Mouse (Mus musculus): ENCODE results near the gene Cped1. TPM values are rescaled to one million over a fixed set of nuclear protein-coding genes. Genes with fewer than 3 reads are reported as not detected.

Gene Cped1
- polyA plus RNA-seq, 1 experiment from 2014 or later, result 3.0 TPM

DNA sequence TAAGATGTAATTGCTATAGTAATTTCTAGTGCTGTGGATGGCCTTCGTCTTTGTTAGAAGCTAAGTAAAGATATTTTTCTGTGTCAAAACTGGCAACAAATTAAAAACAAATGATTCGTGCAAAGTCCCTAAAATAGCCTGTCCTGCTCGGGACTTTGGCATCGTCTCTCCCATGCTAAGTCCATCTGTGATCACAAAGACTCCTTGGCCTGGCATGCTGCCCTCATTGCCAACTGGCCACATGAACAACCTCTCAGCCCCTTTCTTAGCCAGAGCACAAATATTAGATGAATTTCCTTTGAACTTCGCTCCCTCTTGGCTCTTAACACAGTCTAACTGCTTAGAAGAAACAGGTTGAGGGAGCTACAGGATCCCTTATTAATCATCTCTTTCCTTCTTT lies 171.7 kb downstream of the Cped1 start:
- ATAC-seq, result no peak
- Histone ChIP-seq H3K27me3 (no peaks in the 10 kb centered on the region), H3K9me3 (replicated peaks) (no peaks in the 10 kb centered on the region), H3K4me3 (no peak overlapping the region), H3K27ac (no peak overlapping the region), H3K9ac (no peak overlapping the region), H3K4me2 (no peak overlapping the region), H3K4me1 (no peaks in the 10 kb centered on the region), H3K36me3 (ENCODE audit: poor library complexity, severe bottlenecking) (no peaks in the 10 kb centered on the region)
- WGBS, result 85% methylated on average over 5 of the region's 5 CpGs

DNA sequence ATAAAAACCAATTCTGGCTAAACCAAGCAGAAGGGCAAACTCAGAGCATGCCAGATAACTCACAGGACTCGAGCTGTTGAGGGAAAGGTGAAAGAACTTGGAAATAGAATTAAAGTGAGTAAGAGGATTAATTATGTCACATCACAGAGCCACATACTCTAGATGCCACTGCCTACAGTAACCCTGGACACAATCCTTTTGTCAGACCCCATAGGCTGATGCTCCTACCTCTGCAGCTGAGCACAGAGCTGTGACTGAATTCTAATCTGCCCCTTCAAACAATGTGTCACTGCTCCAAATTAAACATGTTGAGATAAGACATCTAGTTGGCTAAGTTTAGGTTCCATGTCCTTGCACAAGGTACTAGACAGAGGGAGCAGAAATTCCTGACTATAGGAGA lies 176.2 kb downstream of the Cped1 start:
- Histone ChIP-seq H3K4me2 (no peak overlapping the region), H3K27me3 (no peaks in the 10 kb centered on the region), H3K36me3 (ENCODE audit: poor library complexity, severe bottlenecking) (no peaks in the 10 kb centered on the region), H3K4me1 (0 out of 2 replicates have a peak, but pooled peaks cover 4% of the 10 kb centered on the region), H3K4me3 (no peak overlapping the region), H3K9ac (no peak overlapping the region), H3K27ac (no peak overlapping the region), H3K9me3 (replicated peaks) (no peaks in the 10 kb centered on the region)
- no peak for ATAC-seq
- whole genome bisulfite sequencing, result 15% methylated on average over 1 of the region's 1 CpGs

DNA sequence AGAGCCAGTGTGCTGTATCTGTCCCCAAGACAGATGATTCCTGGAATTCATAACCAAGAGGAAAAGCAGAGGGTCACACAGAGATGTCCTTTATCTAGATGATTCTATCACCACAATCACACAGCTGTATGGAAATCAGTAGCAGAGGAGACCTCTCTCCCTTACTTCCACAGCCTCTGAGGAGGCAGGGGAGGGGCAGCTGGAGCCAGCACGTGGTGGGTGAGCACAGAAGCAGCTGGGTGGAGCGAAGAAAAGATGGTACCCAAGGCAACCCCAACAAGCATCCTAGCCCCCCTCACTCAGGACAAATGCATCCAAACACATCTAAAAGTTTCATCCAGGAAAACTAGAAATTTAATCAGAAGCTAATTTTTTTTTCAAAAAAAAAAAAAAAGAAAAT lies 182.7 kb downstream of the Cped1 start:
- ATAC-seq, result peak; percentile 71; the same call in 1 of the 2 replicates
- Histone ChIP-seq H3K27ac (no peak overlapping the region), H3K27me3 (no peaks in the 10 kb centered on the region), H3K4me3 (no peak overlapping the region), H3K4me2 (no peak overlapping the region), H3K36me3 (ENCODE audit: poor library complexity, severe bottlenecking) (no peaks in the 10 kb centered on the region), H3K9ac (no peak overlapping the region), H3K9me3 (replicated peaks) (no peaks in the 10 kb centered on the region), H3K4me1 (0 out of 2 replicates have a peak, but pooled peaks cover 4% of the 10 kb centered on the region)
- WGBS, result 48% methylated on average over 2 of the region's 2 CpGs

DNA sequence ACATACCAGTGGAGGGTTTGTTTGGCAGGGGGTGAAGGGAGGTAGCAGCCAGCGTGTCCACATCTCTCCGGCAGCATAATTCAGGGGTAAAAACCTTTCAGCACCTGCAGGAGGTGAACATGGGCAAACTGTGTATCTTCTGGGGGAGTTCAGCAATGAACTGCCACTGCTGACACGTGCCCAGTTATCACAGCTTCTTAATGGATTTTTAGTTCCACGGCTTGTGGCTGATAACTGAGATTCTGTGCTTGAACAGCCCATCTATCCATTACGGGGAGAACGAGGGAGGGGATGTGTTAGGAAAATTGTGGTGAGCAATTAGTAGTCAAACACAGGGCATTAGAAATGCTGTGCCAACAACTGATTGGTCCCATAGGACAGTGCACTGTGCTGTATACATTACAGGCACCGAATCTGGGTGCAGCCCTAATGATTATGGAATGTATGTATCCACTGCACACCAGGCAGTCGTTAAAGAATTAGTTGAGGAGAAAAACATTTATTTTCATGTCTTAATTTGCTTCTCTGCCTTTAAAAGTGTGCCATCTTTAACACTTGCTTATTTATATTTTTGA lies 193.1 kb downstream of the Cped1 start:
- WGBS, result 66% methylated on average over 8 of the region's 8 CpGs
- 0 out of 2 replicates have a peak, but pooled peaks have one; percentile 53 for ATAC-seq
- H3K27ac ChIP-seq, result no peak overlapping the region

DNA sequence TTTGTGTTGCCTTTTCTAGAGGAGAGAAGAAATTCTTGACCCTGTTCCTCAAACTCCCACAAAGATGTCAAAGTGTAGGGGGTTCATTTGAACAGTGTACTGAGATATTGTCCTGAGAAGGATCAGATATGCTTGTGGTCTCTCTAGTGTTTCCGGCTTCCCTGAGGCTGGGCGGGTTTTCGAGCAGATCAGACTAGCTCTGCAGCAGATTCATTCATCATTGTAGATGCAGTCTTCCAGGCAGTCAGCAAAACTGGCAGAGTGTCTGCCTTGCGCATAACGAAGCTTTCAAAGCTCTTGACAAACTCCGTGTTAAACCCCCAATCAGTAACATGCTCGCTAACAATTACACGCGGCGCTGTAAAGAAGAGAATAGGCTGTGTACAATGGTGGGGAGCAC lies 194.6 kb downstream of the Cped1 start:
- Histone ChIP-seq H3K4me1 (0 out of 2 replicates have a peak, but pooled peaks cover 10% of the 10 kb centered on the region), H3K27ac (no peak overlapping the region), H3K4me3 (no peak overlapping the region), H3K27me3 (no peaks in the 10 kb centered on the region), H3K36me3 (ENCODE audit: poor library complexity, severe bottlenecking) (no peaks in the 10 kb centered on the region), H3K9me3 (replicated peaks) (no peaks in the 10 kb centered on the region), H3K4me2 (peak overlapping the region; percentile 2; the same call in 1 of the 2 replicates), H3K9ac (no peak overlapping the region)
- 51% methylated on average over 10 of the region's 10 CpGs for WGBS
- peak; percentile 62 for ATAC-seq

More for the DNA sequence above, 193.1 kb downstream of the Cped1 start:
- Histone ChIP-seq H3K4me3 (no peak overlapping the region), H3K4me1 (0 out of 2 replicates have a peak, but pooled peaks cover 10% of the 10 kb centered on the region), H3K9me3 (replicated peaks) (no peaks in the 10 kb centered on the region), H3K4me2 (no peak overlapping the region), H3K36me3 (ENCODE audit: poor library complexity, severe bottlenecking) (no peaks in the 10 kb centered on the region), H3K27me3 (no peaks in the 10 kb centered on the region), H3K9ac (no peak overlapping the region)

DNA sequence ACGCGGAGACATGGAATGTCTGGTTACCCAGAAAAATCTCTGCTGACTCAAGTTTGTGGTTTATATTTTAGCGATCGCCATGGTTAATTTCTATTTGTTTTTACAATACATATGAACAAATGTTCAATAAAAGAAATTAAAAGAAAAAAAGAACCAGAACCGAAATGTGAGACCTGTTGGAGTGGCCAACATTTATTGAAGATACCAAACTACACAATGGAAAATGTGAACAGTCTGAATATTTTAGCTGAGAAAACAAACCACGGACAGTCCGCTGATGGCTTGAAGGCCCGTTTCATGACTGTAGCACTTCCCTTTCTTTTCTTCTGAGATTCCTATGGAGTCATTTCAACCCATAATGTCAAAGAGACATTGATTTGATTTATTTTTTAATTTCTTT lies 201.3 kb downstream of the Cped1 start:
- no peak overlapping the region for H3K4me2 ChIP-seq
- ATAC-seq, result no peak
- no peak overlapping the region for H3K27ac ChIP-seq
- no peaks in the 10 kb centered on the region for H3K9me3 ChIP-seq (replicated peaks)
- H3K27me3 ChIP-seq, result no peaks in the 10 kb centered on the region
- no peak overlapping the region for H3K4me3 ChIP-seq
- H3K9ac ChIP-seq, result no peak overlapping the region
- peaks cover 9% of the 10 kb centered on the region; the same call in 1 of the 2 replicates for H3K4me1 ChIP-seq
- no peaks in the 10 kb centered on the region for H3K36me3 ChIP-seq (ENCODE audit: poor library complexity, severe bottlenecking)
- 90% methylated on average over 8 of the region's 8 CpGs for WGBS

DNA sequence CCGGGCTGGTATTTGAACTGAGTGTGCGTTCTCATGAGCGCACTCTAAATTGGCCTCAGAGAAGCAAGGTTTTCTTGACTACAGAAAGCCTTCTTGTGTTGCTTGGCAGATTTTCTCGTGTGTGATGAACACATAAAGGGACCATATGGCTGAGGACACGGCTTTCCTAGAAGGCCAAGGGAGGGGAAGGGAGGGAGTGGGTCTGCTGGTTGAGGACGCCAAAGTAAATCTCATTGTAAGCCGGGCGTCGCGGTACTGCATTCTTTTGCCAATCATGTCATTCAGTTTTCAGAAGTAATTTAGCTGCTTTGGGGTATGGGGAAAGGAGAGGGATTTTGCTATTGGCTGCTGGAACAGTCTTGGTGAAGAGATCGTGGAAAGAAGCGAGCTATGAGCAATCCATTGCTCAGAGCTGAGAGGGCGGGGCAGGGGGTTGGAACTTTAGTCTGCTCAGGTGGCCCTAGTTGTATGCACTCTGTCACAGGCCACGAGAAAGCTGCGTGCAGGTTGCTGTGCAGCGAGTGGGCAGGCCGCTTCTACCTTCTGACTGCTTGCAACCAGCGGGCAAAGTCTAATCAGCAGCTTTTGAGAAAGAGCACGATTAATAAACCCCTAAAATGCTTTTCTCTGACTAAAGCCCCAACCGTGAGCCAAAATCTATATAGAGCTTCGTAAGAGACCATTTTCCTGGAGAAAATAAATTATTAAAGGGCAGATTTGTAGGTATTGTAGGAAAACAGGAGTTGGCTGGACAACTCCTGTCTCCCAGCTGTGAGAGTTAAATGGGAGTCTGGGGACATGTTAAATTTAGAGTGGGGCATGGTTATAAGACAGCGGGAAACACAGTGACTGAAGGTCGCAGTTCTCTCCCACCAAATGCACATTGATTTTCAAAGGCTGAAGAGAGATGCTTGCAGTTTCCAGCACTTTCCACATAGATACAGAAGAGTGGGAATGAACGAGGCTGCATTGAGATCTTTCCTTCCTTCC lies 203.9 kb downstream of the Cped1 start:
- H3K4me2 ChIP-seq, result no peak overlapping the region
- H3K4me3 ChIP-seq, result no peak overlapping the region
- peaks cover 9% of the 10 kb centered on the region; the same call in 1 of the 2 replicates for H3K4me1 ChIP-seq
- peak; percentile 91 for ATAC-seq
- H3K27ac ChIP-seq, result peak overlapping the region; percentile 21; the same call in 1 of the 2 replicates
- H3K9me3 ChIP-seq (replicated peaks), result no peaks in the 10 kb centered on the region
- H3K9ac ChIP-seq, result no peak overlapping the region
- H3K27me3 ChIP-seq, result no peaks in the 10 kb centered on the region
- H3K36me3 ChIP-seq (ENCODE audit: poor library complexity, severe bottlenecking), result no peaks in the 10 kb centered on the region
- WGBS, result 63% methylated on average over 24 of the region's 24 CpGs

DNA sequence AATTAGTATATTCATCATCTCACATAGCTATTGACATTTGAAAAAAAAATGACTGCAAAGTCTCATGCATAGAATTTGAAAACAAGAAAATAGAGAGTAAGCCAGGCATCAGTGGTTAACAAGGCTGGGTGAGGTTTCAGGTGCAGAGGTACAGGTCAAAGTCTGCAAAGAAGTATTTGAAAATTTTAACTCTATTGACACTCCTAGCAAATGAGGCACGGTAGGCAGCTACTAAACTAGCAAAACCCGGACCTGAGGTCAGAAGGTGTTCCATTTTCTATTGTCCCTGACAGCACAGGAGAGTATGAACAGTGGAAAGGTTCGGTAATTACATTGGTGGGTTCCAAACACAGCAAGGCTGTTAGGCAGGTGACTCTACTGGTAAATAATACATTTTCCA lies 212.9 kb downstream of the Cped1 start:
- ATAC-seq, result no peak
- WGBS, result 83% methylated on average over 3 of the region's 3 CpGs

DNA sequence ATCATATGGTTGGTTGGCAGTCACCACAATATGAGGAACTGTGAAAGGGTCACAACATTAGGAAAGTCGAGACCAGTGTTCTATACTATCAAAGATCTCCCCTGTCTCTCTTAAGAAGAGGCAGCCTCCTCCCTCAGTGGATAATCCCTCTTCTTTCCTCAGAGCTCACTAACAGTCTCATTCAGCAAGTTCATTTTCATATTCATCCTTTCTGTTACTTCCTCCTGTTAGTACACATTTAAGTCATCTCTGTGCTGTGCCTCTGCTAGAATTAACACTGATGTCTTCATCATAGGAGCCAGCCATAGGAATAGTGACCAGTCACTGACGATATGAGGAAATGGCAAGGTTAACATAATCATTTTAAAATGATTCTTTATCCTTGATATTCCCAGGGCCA lies 213.8 kb downstream of the Cped1 start:
- no peak for ATAC-seq
- WGBS, result 93% methylated on average over 2 of the region's 2 CpGs

More for the DNA sequence above, 212.9 kb downstream of the Cped1 start:
- Histone ChIP-seq H3K4me2 (no peak overlapping the region), H3K9me3 (replicated peaks) (no peaks in the 10 kb centered on the region), H3K4me1 (peaks cover 5% of the 10 kb centered on the region; the same call in 1 of the 2 replicates), H3K9ac (no peak overlapping the region), H3K27me3 (no peaks in the 10 kb centered on the region), H3K4me3 (no peak overlapping the region), H3K27ac (no peak overlapping the region), H3K36me3 (ENCODE audit: poor library complexity, severe bottlenecking) (no peaks in the 10 kb centered on the region)

DNA sequence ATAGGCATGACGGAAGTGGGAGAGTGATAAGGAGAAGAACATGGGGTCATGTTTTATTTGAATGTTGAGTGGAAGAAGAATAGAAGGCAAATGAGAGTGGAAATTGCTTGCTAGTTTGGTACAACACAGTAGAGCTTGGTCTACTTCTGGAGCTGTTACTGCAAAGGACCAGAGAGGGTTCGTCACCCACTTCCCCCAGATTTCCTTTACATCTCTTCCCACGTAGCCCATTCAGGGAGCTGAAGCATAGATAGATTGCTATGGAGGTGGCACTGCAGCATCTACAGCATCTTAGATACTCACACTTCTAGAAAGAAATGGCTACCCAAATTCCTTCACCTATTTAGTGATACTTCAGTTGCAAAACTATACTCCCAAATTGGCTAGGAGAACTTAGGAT lies 214.4 kb downstream of the Cped1 start:
- Histone ChIP-seq H3K4me1 (peaks cover 9% of the 10 kb centered on the region), H3K9ac (no peak overlapping the region), H3K36me3 (ENCODE audit: poor library complexity, severe bottlenecking) (no peaks in the 10 kb centered on the region), H3K27me3 (no peaks in the 10 kb centered on the region), H3K9me3 (replicated peaks) (no peaks in the 10 kb centered on the region), H3K27ac (no peak overlapping the region), H3K4me2 (no peak overlapping the region), H3K4me3 (no peak overlapping the region)
- 95% methylated on average over 3 of the region's 3 CpGs for WGBS
- ATAC-seq, result no peak

More for the DNA sequence above, 213.8 kb downstream of the Cped1 start:
- Histone ChIP-seq H3K27ac (no peak overlapping the region), H3K27me3 (no peaks in the 10 kb centered on the region), H3K4me2 (no peak overlapping the region), H3K36me3 (ENCODE audit: poor library complexity, severe bottlenecking) (no peaks in the 10 kb centered on the region), H3K4me3 (no peak overlapping the region), H3K4me1 (peaks cover 5% of the 10 kb centered on the region; the same call in 1 of the 2 replicates), H3K9me3 (replicated peaks) (no peaks in the 10 kb centered on the region), H3K9ac (no peak overlapping the region)

DNA sequence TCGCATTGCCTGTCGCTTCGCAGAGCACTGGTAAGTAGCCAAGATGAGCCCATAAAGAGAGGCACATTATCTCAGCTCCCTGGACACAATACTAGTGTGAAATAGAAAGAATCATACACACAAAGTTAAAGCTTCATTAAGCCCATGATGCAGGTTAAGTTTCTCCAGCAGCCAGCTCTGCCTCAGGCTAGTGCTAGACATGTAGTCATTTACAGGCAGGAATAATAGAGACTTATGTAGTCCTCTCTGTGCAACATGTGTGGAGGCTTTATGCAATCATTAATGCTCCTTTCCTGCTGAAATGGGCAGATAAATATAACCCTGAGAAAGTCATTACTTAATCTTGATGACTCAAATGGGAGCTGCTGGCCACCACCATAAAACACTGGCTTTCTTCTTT lies 216.2 kb downstream of the Cped1 start:
- Histone ChIP-seq H3K27me3 (no peaks in the 10 kb centered on the region), H3K9me3 (replicated peaks) (no peaks in the 10 kb centered on the region), H3K27ac (no peak overlapping the region), H3K4me1 (peaks cover 25% of the 10 kb centered on the region), H3K4me3 (no peak overlapping the region), H3K36me3 (ENCODE audit: poor library complexity, severe bottlenecking) (no peaks in the 10 kb centered on the region), H3K4me2 (no peak overlapping the region), H3K9ac (no peak overlapping the region)
- peak; percentile 63 for ATAC-seq
- WGBS, result 64% methylated on average over 3 of the region's 3 CpGs
